Comparison of ENCODE assay signal across 22 mouse cellular contexts in genomic region chr19:59650611-59651329, GRCm38 (mm10).
DNase-seq lines count a peak whose midpoint lies in the region; ATAC-seq lines count a peak whose summit lies in the region.
"Had no signal": no experiment of that assay in that cellular context is flagged by ENCODE, and none has a peak within 500 bp of the region (broad histone marks: within the 10 kb centered on the region; RNA-seq: fewer than 3 reads in every experiment).

No protein-coding gene starts in this region.

- H3K4me1 ChIP-seq in kidney, embryonic 14.5 days (ENCODE audit: control insufficient read depth, insufficient read depth, low read length), result no peaks in the 10 kb centered on the region
- no peaks in the 10 kb centered on the region for H3K4me1 ChIP-seq in kidney, embryonic 16.5 days (ENCODE audit: insufficient read depth, low read length)
- H3K4me1 ChIP-seq: embryonic facial prominence, embryonic 15.5 days; hindbrain, embryonic 10.5 days had no signal

- ATAC-seq in kidney, embryonic 14.5 days (ENCODE audit: low FRiP score, low TSS enrichment), result no peak
- ATAC-seq in kidney, embryonic 16.5 days (ENCODE audit: low FRiP score, low TSS enrichment), result no peak
- ATAC-seq: activated CD4-positive, CD25-positive, alpha-beta regulatory T cell, adult 4 months; lung, postnatal 0 days had no signal

- no peaks in the 10 kb centered on the region for H3K36me3 ChIP-seq in kidney, embryonic 14.5 days (ENCODE audit: control insufficient read depth, insufficient read depth, low read length)
- no peaks in the 10 kb centered on the region for H3K36me3 ChIP-seq in kidney, embryonic 16.5 days (ENCODE audit: insufficient read depth, low read length)
- H3K36me3 ChIP-seq: embryonic facial prominence, embryonic 15.5 days; hindbrain, embryonic 10.5 days; neural tube, embryonic 15.5 days had no signal

- H3K4me3 ChIP-seq in kidney, embryonic 14.5 days (ENCODE audit: low read length), result no peak overlapping the region
- no peak overlapping the region for H3K4me3 ChIP-seq in kidney, embryonic 16.5 days (ENCODE audit: low read length)
- H3K4me3 ChIP-seq: embryonic facial prominence, embryonic 15.5 days; hindbrain, embryonic 10.5 days; left cerebral cortex, adult 2 months; neural tube, embryonic 15.5 days had no signal

- 77% methylated on average over 10 of the region's 10 CpGs for WGBS in kidney, embryonic 14.5 days
- 77% methylated on average over 10 of the region's 10 CpGs for WGBS in kidney, embryonic 16.5 days

- H3K9me3 ChIP-seq in kidney, embryonic 14.5 days (ENCODE audit: control insufficient read depth, low read length), result no peaks in the 10 kb centered on the region
- no peaks in the 10 kb centered on the region for H3K9me3 ChIP-seq in kidney, embryonic 16.5 days (ENCODE audit: low read length)
- H3K9me3 ChIP-seq: embryonic facial prominence, embryonic 15.5 days; hindbrain, embryonic 10.5 days; neural tube, embryonic 15.5 days had no signal

- H3K27ac ChIP-seq in kidney, embryonic 14.5 days (ENCODE audit: low read depth, low read length), result no peak overlapping the region
- H3K27ac ChIP-seq in kidney, embryonic 16.5 days (ENCODE audit: low read length), result no peak overlapping the region
- H3K27ac ChIP-seq: embryonic facial prominence, embryonic 15.5 days; hindbrain, embryonic 10.5 days; left cerebral cortex, adult 2 months; neural tube, embryonic 15.5 days had no signal

- H3K4me2 ChIP-seq in kidney, embryonic 14.5 days (replicated peaks; ENCODE audit: low read depth, low read length), result no peak overlapping the region
- no peak overlapping the region for H3K4me2 ChIP-seq in kidney, embryonic 16.5 days (replicated peaks; ENCODE audit: low read depth, low read length)
- H3K4me2 ChIP-seq: embryonic facial prominence, embryonic 15.5 days; neural tube, embryonic 15.5 days had no signal

- no peaks in the 10 kb centered on the region for H3K27me3 ChIP-seq in kidney, embryonic 14.5 days (ENCODE audit: control insufficient read depth, insufficient read depth, low read length)
- no peaks in the 10 kb centered on the region for H3K27me3 ChIP-seq in kidney, embryonic 16.5 days (ENCODE audit: insufficient read depth, low read length)
- H3K27me3 ChIP-seq: embryonic facial prominence, embryonic 15.5 days; neural tube, embryonic 15.5 days had no signal

- no peak overlapping the region for H3K9ac ChIP-seq in kidney, embryonic 14.5 days (ENCODE audit: low read depth, low read length)
- no peak overlapping the region for H3K9ac ChIP-seq in kidney, embryonic 16.5 days (replicated peaks; ENCODE audit: low read length)
- H3K9ac ChIP-seq: embryonic facial prominence, embryonic 15.5 days; neural tube, embryonic 15.5 days had no signal

- peak; percentile 48 for DNase-seq in heart, adult 11 months
- DNase-seq in heart, postnatal 14 days, result no peak
- peak; percentile 26 to 29 for DNase-seq in right cerebral cortex, adult 2 months (ENCODE audit: low spot score in 2 of 2)
- no peak for DNase-seq in right cerebral cortex, postnatal 14 days
- peak; percentile 11 to 14 for DNase-seq in left cerebral cortex, adult 9 months (ENCODE audit: low spot score in 2 of 2)
- DNase-seq: adrenal gland, postnatal 14 days; cerebellum, adult 11-12 months; cerebellum, postnatal 14 days; gastrocnemius, postnatal 36 days; kidney, adult 2 months; kidney, postnatal 25 days; liver; midbrain, embryonic 14.5 days; thymus, postnatal 4 days had no signal

- intact Hi-C loops in heart, postnatal 14 days (cut with DNase I), result no loop called here

Comparison
In these comparisons a context has a peak if more than half of its experiments do, and no peak if none do; other contexts are left out.
1. DNase-seq: peak in heart, adult 11 months (single experiment), right cerebral cortex, adult 2 months (2 of 2) and left cerebral cortex, adult 9 months (2 of 2); none in heart, postnatal 14 days (0 of 2) and right cerebral cortex, postnatal 14 days (single experiment).